Mouse (Mus musculus): ENCODE data around the gene Ubac2. TPM values are rescaled to one million over a fixed set of nuclear protein-coding genes. Genes with fewer than 3 reads are reported as not detected.

The Ubac2 gene
- total and polyA plus RNA-seq, 2 experiments from 2014 or later: 43.6 to 51.7 TPM

DNA sequence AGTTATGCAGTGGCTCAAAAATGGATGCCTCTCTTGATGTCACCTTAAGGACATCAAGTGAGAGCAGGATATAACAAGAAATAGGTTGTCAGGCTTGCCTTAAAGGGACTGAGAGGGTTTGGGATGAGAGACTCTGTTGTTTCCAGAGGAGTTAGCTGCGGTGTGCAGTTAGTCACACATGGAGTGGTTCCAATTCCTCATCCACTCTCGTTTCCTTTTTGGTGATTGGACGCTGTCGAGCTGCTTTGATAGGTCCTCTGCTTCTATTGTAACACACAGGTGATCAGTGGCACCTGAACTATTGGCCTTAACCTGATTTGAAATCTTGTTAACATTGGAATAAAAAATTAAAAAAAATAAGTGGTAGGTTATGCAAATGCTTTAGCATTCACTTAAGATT, 44.3 kb downstream of the Ubac2 start:
- DNase-seq (ENCODE audit: low spot score) (no peak), ATAC-seq (ENCODE audit: low FRiP score) (no peak)
- H3K4me1 ChIP-seq (ENCODE audit: insufficient read depth, low read length): no peaks in the 10 kb centered on the region
- H3K9ac ChIP-seq (replicated peaks; ENCODE audit: low read length, poor library complexity, severe bottlenecking): no peak overlapping the region
- WGBS: 79% methylated on average over 4 of the region's 4 CpGs
- H3K4me2 ChIP-seq (ENCODE audit: low read depth, low read length, poor library complexity, severe bottlenecking): no peak overlapping the region
- no peak for TF ChIP-seq CTCF (IDR thresholded peaks at IDR 0.05)
- H3K36me3 ChIP-seq (ENCODE audit: insufficient read depth, low read length): no peaks in the 10 kb centered on the region
- no peaks in the 10 kb centered on the region for H3K27me3 ChIP-seq (ENCODE audit: insufficient read depth, low read length)
- no peaks in the 10 kb centered on the region for H3K9me3 ChIP-seq (ENCODE audit: low read length)
- no peak overlapping the region for H3K27ac ChIP-seq (ENCODE audit: low read depth, low read length)
- no peak overlapping the region for H3K4me3 ChIP-seq (ENCODE audit: low read depth, low read length)

DNA sequence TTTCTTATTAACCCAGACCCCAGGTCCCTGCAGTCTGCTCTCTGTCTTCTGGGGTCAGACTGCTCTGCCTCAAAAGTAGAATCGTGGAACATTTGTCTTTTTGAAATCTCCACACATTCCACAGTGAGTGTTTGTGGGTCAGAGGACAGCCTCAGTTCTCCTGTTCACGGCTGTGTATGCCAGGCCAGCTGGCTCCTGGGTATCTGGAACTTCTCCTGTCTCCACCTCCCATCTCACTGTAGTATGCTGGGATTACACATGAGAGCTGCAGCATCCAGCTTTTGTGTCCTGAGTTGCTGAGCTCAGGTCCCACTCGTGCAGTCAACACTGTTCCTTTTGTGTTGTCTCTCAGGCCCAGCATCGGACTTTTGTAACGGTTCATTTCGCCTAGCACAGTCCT, 46.5 kb downstream of the Ubac2 start:
- WGBS: 75% methylated on average over 6 of the region's 6 CpGs
- Histone ChIP-seq H3K4me2 (ENCODE audit: low read depth, low read length, poor library complexity, severe bottlenecking) (no peak overlapping the region), H3K4me1 (ENCODE audit: insufficient read depth, low read length) (no peaks in the 10 kb centered on the region), H3K4me3 (ENCODE audit: low read depth, low read length) (no peak overlapping the region), H3K9me3 (ENCODE audit: low read length) (no peaks in the 10 kb centered on the region), H3K27me3 (ENCODE audit: insufficient read depth, low read length) (no peaks in the 10 kb centered on the region), H3K36me3 (ENCODE audit: insufficient read depth, low read length) (no peaks in the 10 kb centered on the region), H3K27ac (ENCODE audit: low read depth, low read length) (no peak overlapping the region), H3K9ac (replicated peaks; ENCODE audit: low read length, poor library complexity, severe bottlenecking) (no peak overlapping the region)
- ATAC-seq (ENCODE audit: low FRiP score): no peak
- no peak for DNase-seq (ENCODE audit: low spot score)
- TF ChIP-seq CTCF (IDR thresholded peaks at IDR 0.05): no peak

DNA sequence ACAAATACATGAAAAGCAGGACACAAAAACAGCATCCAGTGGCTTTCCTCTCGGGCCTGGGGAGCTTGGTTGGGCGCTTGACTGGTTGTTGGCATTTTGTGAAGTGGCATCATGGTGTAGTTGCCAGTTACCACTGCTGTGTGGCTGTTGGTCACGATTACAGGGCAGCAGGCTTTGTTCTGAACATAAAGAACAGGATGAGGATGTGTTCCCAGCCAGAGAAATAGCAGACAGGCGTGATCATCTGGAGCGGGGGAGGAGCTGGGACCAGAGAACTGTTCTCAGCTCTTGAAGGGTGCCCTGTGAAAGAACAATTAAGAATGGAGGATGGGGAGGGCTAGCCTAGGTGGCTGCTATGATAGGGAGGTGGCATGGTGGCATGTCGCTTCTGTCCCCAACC, 48.5 kb downstream of the Ubac2 start:
- TF ChIP-seq CTCF (IDR thresholded peaks at IDR 0.05): no peak
- Histone ChIP-seq H3K27ac (ENCODE audit: low read depth, low read length) (no peak overlapping the region), H3K36me3 (ENCODE audit: insufficient read depth, low read length) (no peaks in the 10 kb centered on the region), H3K4me1 (ENCODE audit: insufficient read depth, low read length) (0 out of 2 replicates have a peak, but pooled peaks cover 6% of the 10 kb centered on the region), H3K27me3 (ENCODE audit: insufficient read depth, low read length) (no peaks in the 10 kb centered on the region), H3K9ac (replicated peaks; ENCODE audit: low read length, poor library complexity, severe bottlenecking) (no peak overlapping the region), H3K4me3 (ENCODE audit: low read depth, low read length) (no peak overlapping the region), H3K4me2 (ENCODE audit: low read depth, low read length, poor library complexity, severe bottlenecking) (no peak overlapping the region), H3K9me3 (ENCODE audit: low read length) (no peaks in the 10 kb centered on the region)
- ATAC-seq (ENCODE audit: low FRiP score) (no peak), DNase-seq (ENCODE audit: low spot score) (no peak)
- WGBS: 84% methylated on average over 6 of the region's 6 CpGs

DNA sequence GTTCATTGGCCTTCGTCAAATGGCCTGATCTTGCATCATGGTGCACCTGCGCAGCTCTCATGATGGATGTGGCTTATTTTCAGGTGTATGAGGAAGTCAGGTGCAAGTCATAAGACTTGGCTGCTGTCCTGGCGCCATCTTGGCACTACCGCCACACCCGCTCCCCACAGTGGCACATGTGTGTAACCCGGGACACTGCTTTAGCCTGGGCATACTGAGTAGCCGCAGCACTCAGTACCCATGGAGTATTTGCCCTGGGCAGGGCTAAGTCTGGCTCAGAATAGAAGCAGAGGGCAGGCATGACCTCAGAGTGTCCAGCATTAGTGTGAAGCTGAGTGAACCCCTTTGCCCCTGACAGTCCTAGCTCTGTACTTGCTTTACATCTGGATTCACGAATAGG, 49.0 kb downstream of the Ubac2 start:
- Histone ChIP-seq H3K27me3 (ENCODE audit: insufficient read depth, low read length) (no peaks in the 10 kb centered on the region), H3K4me3 (ENCODE audit: low read depth, low read length) (no peak overlapping the region), H3K9ac (replicated peaks; ENCODE audit: low read length, poor library complexity, severe bottlenecking) (no peak overlapping the region), H3K27ac (ENCODE audit: low read depth, low read length) (no peak overlapping the region), H3K9me3 (ENCODE audit: low read length) (no peaks in the 10 kb centered on the region), H3K36me3 (ENCODE audit: insufficient read depth, low read length) (no peaks in the 10 kb centered on the region), H3K4me2 (ENCODE audit: low read depth, low read length, poor library complexity, severe bottlenecking) (no peak overlapping the region), H3K4me1 (ENCODE audit: insufficient read depth, low read length) (0 out of 2 replicates have a peak, but pooled peaks cover 6% of the 10 kb centered on the region)
- WGBS: 91% methylated on average over 8 of the region's 8 CpGs
- no peak for DNase-seq (ENCODE audit: low spot score)
- no peak for ATAC-seq (ENCODE audit: low FRiP score)
- TF ChIP-seq CTCF (IDR thresholded peaks at IDR 0.05): no peak

DNA sequence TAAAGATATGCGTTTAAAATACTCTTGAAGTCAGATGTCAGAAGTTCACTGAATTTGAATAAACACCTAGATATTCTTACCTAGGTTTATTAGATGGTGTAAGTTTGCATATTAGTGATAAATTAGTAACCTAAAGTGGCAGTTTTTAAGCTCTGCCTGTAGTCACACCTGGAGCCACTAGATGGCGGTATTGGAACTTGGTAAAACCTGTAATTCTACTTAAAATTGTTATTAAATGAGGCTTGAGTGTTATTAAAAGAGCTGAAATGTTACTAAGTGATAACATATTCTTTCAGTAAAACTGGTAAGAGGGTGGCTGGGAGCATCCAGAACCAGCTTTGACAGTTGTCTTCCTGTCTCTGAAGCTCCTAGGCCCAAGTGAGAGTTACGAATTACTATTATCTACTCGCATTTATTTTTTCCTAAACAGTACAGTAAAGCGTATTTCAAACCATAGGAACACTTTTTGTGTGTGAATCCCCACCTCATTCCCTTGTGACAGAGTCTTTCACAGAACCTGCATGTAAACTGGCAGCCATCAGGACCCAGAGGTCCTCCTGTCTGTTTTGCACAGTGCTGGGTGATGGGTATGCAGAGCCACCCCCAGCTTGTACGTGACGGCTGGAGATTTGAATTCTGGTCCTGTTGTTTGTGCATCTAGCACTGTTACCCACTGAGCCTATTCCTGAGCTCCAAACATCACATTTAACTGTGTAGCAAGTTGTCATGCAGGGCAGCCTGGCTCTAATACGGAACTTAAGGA, 50.1 kb downstream of the Ubac2 start:
- no peaks in the 10 kb centered on the region for H3K27me3 ChIP-seq (ENCODE audit: insufficient read depth, low read length)
- H3K4me3 ChIP-seq (ENCODE audit: low read depth, low read length): no peak overlapping the region
- DNase-seq (ENCODE audit: low spot score) (peak; percentile 84), ATAC-seq (ENCODE audit: low FRiP score) (no peak)
- peaks cover under 1% of the 10 kb centered on the region; the same call in 1 of the 2 replicates for H3K36me3 ChIP-seq (ENCODE audit: insufficient read depth, low read length)
- whole genome bisulfite sequencing: 63% methylated on average over 8 of the region's 8 CpGs
- no peak overlapping the region for H3K4me2 ChIP-seq (ENCODE audit: low read depth, low read length, poor library complexity, severe bottlenecking)
- peak; percentile 89 for TF ChIP-seq CTCF (IDR thresholded peaks at IDR 0.05)
- H3K27ac ChIP-seq (ENCODE audit: low read depth, low read length): no peak overlapping the region
- 0 out of 2 replicates have a peak, but pooled peaks cover 6% of the 10 kb centered on the region for H3K4me1 ChIP-seq (ENCODE audit: insufficient read depth, low read length)
- H3K9ac ChIP-seq (replicated peaks; ENCODE audit: low read length, poor library complexity, severe bottlenecking): no peak overlapping the region
- no peaks in the 10 kb centered on the region for H3K9me3 ChIP-seq (ENCODE audit: low read length)

DNA sequence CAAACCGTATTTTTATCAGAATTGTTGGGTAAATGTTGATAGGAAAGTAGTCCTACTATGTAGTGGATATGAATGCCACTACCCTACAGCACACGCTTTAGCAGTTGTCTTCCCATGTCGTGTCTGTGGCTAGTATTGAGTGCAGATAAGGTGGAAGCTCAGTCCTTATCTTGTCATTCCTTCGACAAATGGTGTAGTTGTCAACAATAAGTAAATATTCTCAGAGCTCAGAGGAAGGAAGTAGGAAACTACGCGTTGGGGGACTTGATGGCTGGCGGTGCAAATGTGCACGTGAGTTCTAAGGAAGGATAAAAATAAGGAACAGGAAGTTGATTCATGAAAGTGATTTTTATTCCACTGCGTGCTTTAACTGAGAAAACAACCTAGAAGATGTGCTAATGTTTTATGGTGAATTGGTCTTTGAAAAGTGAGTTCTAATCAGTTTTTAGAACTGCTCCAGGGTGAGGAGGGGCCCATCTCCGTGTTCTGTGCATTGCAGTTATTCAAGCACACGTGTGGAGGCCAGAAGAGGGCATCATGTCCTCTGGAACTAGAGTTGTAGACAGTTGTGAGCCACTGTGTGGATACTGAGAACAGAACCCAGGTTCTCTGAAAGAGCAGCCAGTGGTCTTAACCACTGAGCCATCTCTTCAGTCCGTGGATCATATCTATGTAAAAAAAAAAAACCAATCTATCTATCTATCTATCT, 51.0 kb downstream of the Ubac2 start:
- Histone ChIP-seq H3K4me2 (ENCODE audit: low read depth, low read length, poor library complexity, severe bottlenecking) (no peak overlapping the region), H3K27me3 (ENCODE audit: insufficient read depth, low read length) (no peaks in the 10 kb centered on the region), H3K4me1 (ENCODE audit: insufficient read depth, low read length) (0 out of 2 replicates have a peak, but pooled peaks cover 6% of the 10 kb centered on the region), H3K36me3 (ENCODE audit: insufficient read depth, low read length) (peaks cover 8% of the 10 kb centered on the region; the same call in 1 of the 2 replicates), H3K9me3 (ENCODE audit: low read length) (no peaks in the 10 kb centered on the region), H3K4me3 (ENCODE audit: low read depth, low read length) (no peak overlapping the region), H3K27ac (ENCODE audit: low read depth, low read length) (no peak overlapping the region), H3K9ac (replicated peaks; ENCODE audit: low read length, poor library complexity, severe bottlenecking) (no peak overlapping the region)
- ATAC-seq (ENCODE audit: low FRiP score) (no peak), DNase-seq (ENCODE audit: low spot score) (no peak)
- TF ChIP-seq CTCF (IDR thresholded peaks at IDR 0.05): no peak
- 88% methylated on average over 12 of the region's 12 CpGs for WGBS
